Mouse (Mus musculus) spleen, adult 10 weeks (tissue): ENCODE measurements around the gene Fxyd2. TPM values are rescaled to one million over a fixed set of nuclear protein-coding genes. Genes with fewer than 3 reads are reported as not detected.

ENCODE experiments used
- polyA plus RNA-seq: library from polyadenylated mRNA; stranded (reverse); fragments of 350-450 nt; fragmentation: Illumina TruSeq; extraction: RNeasy Lipid Tissue Mini Kit (QIAGEN cat#74804); gene quantifications from one replicate; pipeline ENCODE4 v1.2.3, GENCODE M21; 2015; ENCODE audit warnings: low replicate concordance; ENCODE audit not compliant: insufficient read depth

The Fxyd2 gene
- 2.7 TPM for polyA plus RNA-seq

GRCm38 (mm10) chr9:45399434-45399833 lies at the start of gene Fxyd2:
Gene Fxyd2, plus strand, starts transcription at chr9:45399669.

GRCm38 (mm10) chr9:45370117-45370561 lies 29.3 kb upstream of the Fxyd2 start, which contains the start of gene Fxyd6:
Gene Fxyd6, plus strand, starts transcription at chr9:45370185.

GRCm38 (mm10) chr9:45426456-45426855 lies 27.0 kb downstream of the Fxyd2 start, which contains the start of gene Dscaml1:
Gene Dscaml1, plus strand, starts transcription at chr9:45426628.

Other genes starting within 250 kb of the Fxyd2 start
- gene BC049352, start 217.7 kb upstream of the Fxyd2 start, polyA plus RNA-seq: 0.50 TPM
- gene Tmprss4, start 195.6 kb upstream of the Fxyd2 start, polyA plus RNA-seq: 0.72 TPM
- gene Il10ra, start 130.5 kb upstream of the Fxyd2 start, polyA plus RNA-seq: 130 TPM
- 0.66 TPM for gene Tmprss13, start 80.6 kb upstream of the Fxyd2 start, polyA plus RNA-seq
- gene Fxyd6, start 29.5 kb upstream of the Fxyd2 start, polyA plus RNA-seq: 6.4 TPM
- gene Dscaml1, start 27.0 kb downstream of the Fxyd2 start, polyA plus RNA-seq: 0.22 TPM